Mouse (Mus musculus) skeletal muscle tissue, postnatal 0 days (tissue): ENCODE measurements around the gene Spc25. TPM values are rescaled to one million over a fixed set of nuclear protein-coding genes. Genes with fewer than 3 reads are reported as not detected.

Experiments used
- polyA plus RNA-seq: library from polyadenylated mRNA; unstranded; fragments of >200 nt; fragmentation: Nextera tagmentation; extraction: Ambion mirVana; gene quantifications from 2 replicates; pipeline ENCODE4 v1.2.1, GENCODE M21; 2015

Gene Spc25
- 30.8 and 37.3 TPM in 2 replicates for polyA plus RNA-seq

DNA sequence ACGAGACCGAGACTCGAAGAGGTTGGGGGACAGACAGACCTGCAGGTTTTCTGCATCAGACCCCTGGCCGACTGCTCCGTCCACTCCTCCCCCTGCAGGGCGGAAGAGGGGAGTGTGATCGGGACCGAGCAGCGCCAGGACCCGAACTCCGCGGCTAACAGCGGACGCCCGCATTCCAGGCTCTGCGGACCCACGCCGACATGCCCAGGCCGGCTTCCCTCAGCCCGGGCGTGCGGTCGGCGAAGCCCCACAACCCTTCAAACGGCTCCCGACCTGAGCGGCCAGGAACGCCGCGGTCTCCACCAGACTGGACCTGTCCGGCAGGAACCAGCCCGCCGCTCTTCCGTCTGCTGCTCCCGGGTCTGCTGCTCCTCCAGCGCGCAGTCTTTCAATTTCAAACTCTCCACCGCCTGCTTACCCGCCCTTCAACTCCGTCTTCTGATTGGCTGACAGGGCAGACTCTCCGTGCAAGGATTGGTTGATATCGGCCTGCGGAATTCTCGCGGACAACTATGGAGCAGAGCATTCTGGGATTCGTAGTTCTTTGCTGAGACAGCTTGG, at the start of gene Spc25:
Gene Spc25 (minus strand): TSS at position 404 of the 561 bp plus-strand sequence.

DNA sequence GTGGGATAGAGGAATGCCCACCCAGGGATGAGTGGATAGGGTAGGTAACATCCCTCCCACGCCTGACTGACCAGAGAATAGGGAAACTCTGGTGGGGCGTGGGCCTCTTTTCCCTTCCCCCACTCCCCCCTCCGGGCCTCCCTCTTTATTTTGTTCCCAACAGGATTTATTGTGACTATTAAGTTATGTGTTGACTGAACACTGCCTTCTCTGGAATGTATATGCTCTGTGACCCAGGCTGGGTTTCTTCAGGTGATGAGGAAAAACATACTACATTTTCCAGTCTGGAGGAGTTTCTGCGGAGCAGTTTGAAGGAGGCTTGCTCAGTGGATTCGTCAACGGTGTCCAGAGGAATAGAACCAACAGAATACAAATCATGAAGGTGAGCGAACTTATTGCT, 4.8 kb upstream of the Spc25 start, which contains the start of gene G6pc2:
Gene G6pc2 (plus strand): TSS at position 301 of the 400 bp plus-strand sequence.

Other genes with a start within 250 kb of the Spc25 start
- 1.6 and 1.8 TPM in 2 replicates for gene Nostrin, start 70.4 kb downstream of the Spc25 start, polyA plus RNA-seq
- not detected in 2 replicates for gene G6pc2, start 4.9 kb upstream of the Spc25 start, polyA plus RNA-seq
- gene Abcb11, start 136.4 kb upstream of the Spc25 start, polyA plus RNA-seq, result not detected in 2 replicates
- 0.03 and 0.05 TPM in 2 replicates for gene Dhrs9, start 174.3 kb upstream of the Spc25 start, polyA plus RNA-seq